Mouse (Mus musculus): ENCODE measurements around the gene Inf2. TPM values are rescaled to one million over a fixed set of nuclear protein-coding genes. Genes with fewer than 3 reads are reported as not detected.
A peak's percentile ranks its signal among the peaks of the same experiment; 100 is the strongest.

The Inf2 gene
- polyA plus RNA-seq, 1 experiment from 2014 or later, result 2.6 TPM

- H3K27ac ChIP-seq (ENCODE audit: low read length), result 0 out of 2 replicates have a peak overlapping the region, but pooled peaks have one; percentile 8
- peaks cover 48% of the 10 kb centered on the region for H3K4me1 ChIP-seq (replicated peaks; ENCODE audit: control insufficient read depth, insufficient read depth, low read length)
- no peak overlapping the region for H3K9ac ChIP-seq (replicated peaks; ENCODE audit: low read depth, low read length)
- no peaks in the 10 kb centered on the region for H3K9me3 ChIP-seq (ENCODE audit: control insufficient read depth, low read length)
- H3K4me3 ChIP-seq (replicated peaks; ENCODE audit: low read length), result no peak overlapping the region
- H3K36me3 ChIP-seq (ENCODE audit: control insufficient read depth, insufficient read depth), result no peaks in the 10 kb centered on the region
- peak; percentile 66 for ATAC-seq
- 56% methylated on average over 8 of the region's 8 CpGs for WGBS
- H3K4me2 ChIP-seq (ENCODE audit: low read length), result no peak overlapping the region
- 0 out of 2 replicates have a peak, but pooled peaks cover 7% of the 10 kb centered on the region for H3K27me3 ChIP-seq (replicated peaks; ENCODE audit: control insufficient read depth, insufficient read depth, low read length)
Observed at GRCm38 (mm10) chr12:112590566-112591239, 2.1 kb downstream of the Inf2 start.

DNA sequence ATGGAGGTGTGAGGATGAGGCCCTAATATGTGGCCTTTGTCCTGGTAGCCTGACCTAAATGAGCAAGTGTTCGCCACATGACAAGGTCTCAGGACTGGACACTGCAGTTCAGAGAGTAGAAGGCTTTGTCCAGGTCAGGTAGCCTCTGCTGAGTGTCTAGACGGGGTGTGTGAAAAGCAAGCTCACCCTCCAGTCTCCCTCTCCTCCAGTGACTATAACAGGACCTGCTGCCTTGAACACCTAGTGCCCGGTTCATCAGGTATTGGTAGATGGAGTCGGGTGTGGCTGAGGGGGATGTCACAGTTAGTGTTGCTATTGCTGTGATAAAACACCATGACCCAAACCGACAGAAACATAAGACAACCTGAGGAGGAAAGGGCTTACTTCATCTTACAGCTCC lies 2.7 kb downstream of the Inf2 start:
- Histone ChIP-seq H3K4me1 (replicated peaks; ENCODE audit: control insufficient read depth, insufficient read depth, low read length) (peaks cover 48% of the 10 kb centered on the region), H3K36me3 (ENCODE audit: control insufficient read depth, insufficient read depth) (no peaks in the 10 kb centered on the region), H3K4me3 (replicated peaks; ENCODE audit: low read length) (no peak overlapping the region), H3K27ac (ENCODE audit: low read length) (0 out of 2 replicates have a peak overlapping the region, but pooled peaks have one; percentile 8), H3K4me2 (ENCODE audit: low read length) (no peak overlapping the region), H3K9me3 (ENCODE audit: control insufficient read depth, low read length) (no peaks in the 10 kb centered on the region), H3K27me3 (replicated peaks; ENCODE audit: control insufficient read depth, insufficient read depth, low read length) (0 out of 2 replicates have a peak, but pooled peaks cover 7% of the 10 kb centered on the region), H3K9ac (replicated peaks; ENCODE audit: low read depth, low read length) (no peak overlapping the region)
- ATAC-seq, result no peak
- WGBS, result 89% methylated on average over 5 of the region's 5 CpGs

DNA sequence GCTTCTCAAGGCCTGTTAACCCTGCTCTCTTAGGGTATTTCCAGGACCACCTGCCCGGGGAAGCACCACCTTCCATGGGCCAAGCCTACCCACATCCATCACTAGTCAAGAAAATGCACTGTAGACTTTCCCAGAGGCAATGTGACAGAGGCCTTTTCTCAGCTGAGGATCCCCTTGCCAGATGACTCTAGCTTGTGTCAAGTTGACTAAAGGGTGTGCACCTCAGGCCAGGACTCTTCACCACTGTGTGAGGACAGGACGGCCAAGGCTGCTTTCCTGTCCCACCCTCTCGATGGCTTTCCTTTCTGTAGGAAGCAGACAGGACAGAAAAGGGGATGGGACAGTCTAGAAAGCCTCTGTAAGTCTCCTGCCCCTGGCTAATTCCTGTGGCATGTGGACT lies 3.1 kb downstream of the Inf2 start:
- H3K4me3 ChIP-seq (replicated peaks; ENCODE audit: low read length), result no peak overlapping the region
- no peak overlapping the region for H3K4me2 ChIP-seq (ENCODE audit: low read length)
- H3K9ac ChIP-seq (replicated peaks; ENCODE audit: low read depth, low read length), result no peak overlapping the region
- 83% methylated on average over 3 of the region's 3 CpGs for WGBS
- no peak for ATAC-seq
- H3K27me3 ChIP-seq (replicated peaks; ENCODE audit: control insufficient read depth, insufficient read depth, low read length), result 0 out of 2 replicates have a peak, but pooled peaks cover 7% of the 10 kb centered on the region
- no peak overlapping the region for H3K27ac ChIP-seq (ENCODE audit: low read length)
- no peaks in the 10 kb centered on the region for H3K9me3 ChIP-seq (ENCODE audit: control insufficient read depth, low read length)
- H3K4me1 ChIP-seq (replicated peaks; ENCODE audit: control insufficient read depth, insufficient read depth, low read length), result peaks cover 48% of the 10 kb centered on the region
- H3K36me3 ChIP-seq (ENCODE audit: control insufficient read depth, insufficient read depth), result no peaks in the 10 kb centered on the region

GRCm38 (mm10) chr12:112592985-112593734 lies 4.6 kb downstream of the Inf2 start:
- peaks cover 42% of the 10 kb centered on the region for H3K4me1 ChIP-seq (replicated peaks; ENCODE audit: control insufficient read depth, insufficient read depth, low read length)
- H3K27ac ChIP-seq (ENCODE audit: low read length), result no peak overlapping the region
- H3K36me3 ChIP-seq (ENCODE audit: control insufficient read depth, insufficient read depth), result no peaks in the 10 kb centered on the region
- 0 out of 2 replicates have a peak, but pooled peaks cover under 1% of the 10 kb centered on the region for H3K27me3 ChIP-seq (replicated peaks; ENCODE audit: control insufficient read depth, insufficient read depth, low read length)
- 66% methylated on average over 21 of the region's 21 CpGs for WGBS
- no peak overlapping the region for H3K4me2 ChIP-seq (ENCODE audit: low read length)
- H3K9ac ChIP-seq (replicated peaks; ENCODE audit: low read depth, low read length), result no peak overlapping the region
- H3K9me3 ChIP-seq (ENCODE audit: control insufficient read depth, low read length), result no peaks in the 10 kb centered on the region
- no peak overlapping the region for H3K4me3 ChIP-seq (replicated peaks; ENCODE audit: low read length)
- no peak for ATAC-seq

GRCm38 (mm10) chr12:112593951-112594915 lies 5.6 kb downstream of the Inf2 start:
- Histone ChIP-seq H3K27ac (ENCODE audit: low read length) (peak overlapping the region; percentile 8; the same call in 1 of the 2 replicates), H3K36me3 (ENCODE audit: control insufficient read depth, insufficient read depth) (no peaks in the 10 kb centered on the region), H3K9ac (replicated peaks; ENCODE audit: low read depth, low read length) (peak overlapping the region; percentile 5), H3K4me3 (replicated peaks; ENCODE audit: low read length) (no peak overlapping the region), H3K9me3 (ENCODE audit: control insufficient read depth, low read length) (no peaks in the 10 kb centered on the region), H3K4me2 (ENCODE audit: low read length) (no peak overlapping the region), H3K27me3 (replicated peaks; ENCODE audit: control insufficient read depth, insufficient read depth, low read length) (no peaks in the 10 kb centered on the region), H3K4me1 (replicated peaks; ENCODE audit: control insufficient read depth, insufficient read depth, low read length) (peaks cover 32% of the 10 kb centered on the region)
- 73% methylated on average over 16 of the region's 16 CpGs for WGBS
- ATAC-seq, result no peak

- peak overlapping the region; percentile 8 for H3K27ac ChIP-seq (ENCODE audit: low read length)
- no peak for ATAC-seq
- WGBS, result 19% methylated on average over 4 of the region's 4 CpGs
- no peaks in the 10 kb centered on the region for H3K36me3 ChIP-seq (ENCODE audit: control insufficient read depth, insufficient read depth)
- H3K27me3 ChIP-seq (replicated peaks; ENCODE audit: control insufficient read depth, insufficient read depth, low read length), result no peaks in the 10 kb centered on the region
- no peak overlapping the region for H3K4me2 ChIP-seq (ENCODE audit: low read length)
- no peaks in the 10 kb centered on the region for H3K9me3 ChIP-seq (ENCODE audit: control insufficient read depth, low read length)
- H3K4me1 ChIP-seq (replicated peaks; ENCODE audit: control insufficient read depth, insufficient read depth, low read length), result peaks cover 30% of the 10 kb centered on the region
- H3K9ac ChIP-seq (replicated peaks; ENCODE audit: low read depth, low read length), result peak overlapping the region; percentile 5
- H3K4me3 ChIP-seq (replicated peaks; ENCODE audit: low read length), result no peak overlapping the region
Observed at GRCm38 (mm10) chr12:112594989-112595388, 6.4 kb downstream of the Inf2 start.

GRCm38 (mm10) chr12:112595626-112596025 lies 7.0 kb downstream of the Inf2 start:
- no peaks in the 10 kb centered on the region for H3K9me3 ChIP-seq (ENCODE audit: control insufficient read depth, low read length)
- H3K4me2 ChIP-seq (ENCODE audit: low read length), result no peak overlapping the region
- H3K4me1 ChIP-seq (replicated peaks; ENCODE audit: control insufficient read depth, insufficient read depth, low read length), result peaks cover 27% of the 10 kb centered on the region
- no peaks in the 10 kb centered on the region for H3K36me3 ChIP-seq (ENCODE audit: control insufficient read depth, insufficient read depth)
- WGBS, result 72% methylated on average over 4 of the region's 4 CpGs
- no peak overlapping the region for H3K27ac ChIP-seq (ENCODE audit: low read length)
- H3K27me3 ChIP-seq (replicated peaks; ENCODE audit: control insufficient read depth, insufficient read depth, low read length), result no peaks in the 10 kb centered on the region
- no peak for ATAC-seq
- H3K4me3 ChIP-seq (replicated peaks; ENCODE audit: low read length), result no peak overlapping the region
- no peak overlapping the region for H3K9ac ChIP-seq (replicated peaks; ENCODE audit: low read depth, low read length)

DNA sequence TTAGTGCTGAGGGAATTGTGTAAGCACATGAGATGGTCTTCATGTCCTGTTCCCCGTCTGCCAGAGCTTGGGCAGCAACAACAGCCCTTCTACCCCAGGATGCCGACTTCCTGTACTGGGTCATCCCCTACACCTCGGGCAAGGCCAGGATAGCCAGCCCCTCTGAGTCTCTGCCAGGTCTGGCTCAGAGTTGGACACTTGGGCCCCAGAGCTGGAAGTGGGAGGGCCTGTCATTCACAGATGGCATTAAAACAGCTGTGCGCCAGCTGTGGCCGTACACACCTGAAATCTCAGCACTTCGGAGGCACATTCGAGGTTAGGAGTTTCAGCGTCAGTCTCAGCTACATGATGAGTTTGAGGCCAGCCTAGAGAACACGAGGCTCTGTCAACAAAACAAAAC lies 7.9 kb downstream of the Inf2 start:
- Histone ChIP-seq H3K4me3 (replicated peaks; ENCODE audit: low read length) (no peak overlapping the region), H3K4me2 (ENCODE audit: low read length) (no peak overlapping the region), H3K9ac (replicated peaks; ENCODE audit: low read depth, low read length) (no peak overlapping the region), H3K9me3 (ENCODE audit: control insufficient read depth, low read length) (no peaks in the 10 kb centered on the region), H3K27me3 (replicated peaks; ENCODE audit: control insufficient read depth, insufficient read depth, low read length) (no peaks in the 10 kb centered on the region), H3K4me1 (replicated peaks; ENCODE audit: control insufficient read depth, insufficient read depth, low read length) (peaks cover 20% of the 10 kb centered on the region), H3K36me3 (ENCODE audit: control insufficient read depth, insufficient read depth) (no peaks in the 10 kb centered on the region), H3K27ac (ENCODE audit: low read length) (no peak overlapping the region)
- WGBS, result 70% methylated on average over 9 of the region's 9 CpGs
- ATAC-seq, result no peak

All from forebrain, embryonic 16.5 days (tissue).